Mouse (Mus musculus) intestine, postnatal 0 days (tissue): ENCODE results near the gene Robo1. TPM values are rescaled to one million over a fixed set of nuclear protein-coding genes. Genes with fewer than 3 reads are reported as not detected.
A peak's percentile ranks its signal among the peaks of the same experiment; 100 is the strongest.

Experiments used
- ATAC-seq: fragments of 200-750 bp; cut with Nextera tagmentation; 2 replicates; pipeline ENCODE4 v1.8.0; 2017; ENCODE audit warnings: mild to moderate bottlenecking, moderate TSS enrichment, moderate library complexity
- H3K27ac ChIP-seq: fragments of 300-500 bp; sonication (generic); 2 replicates; pipeline ENCODE4 v1.5.1; 2014; ENCODE audit warnings: mild to moderate bottlenecking, low read depth, low read length, moderate library complexity
- H3K27me3 ChIP-seq: fragments of 300-500 bp; sonication (generic); replicated peaks from 2 replicates; pipeline ENCODE4 v1.6.1; 2014; ENCODE audit warnings: low read length, mixed read lengths; ENCODE audit not compliant: control insufficient read depth, insufficient read depth
- H3K36me3 ChIP-seq: fragments of 300-500 bp; sonication (generic); 2 replicates; pipeline ENCODE4 v1.6.1; 2014; ENCODE audit warnings: mild to moderate bottlenecking, moderate library complexity; ENCODE audit not compliant: control insufficient read depth, insufficient read depth
- H3K4me1 ChIP-seq: fragments of 300-500 bp; sonication (generic); replicated peaks from 2 replicates; pipeline ENCODE4 v1.6.1; 2014; ENCODE audit warnings: antibody characterized with exemption, low read length, mixed read lengths; ENCODE audit not compliant: control insufficient read depth, insufficient read depth
- H3K4me2 ChIP-seq: fragments of 300-500 bp; sonication (generic); replicated peaks from 2 replicates; pipeline ENCODE4 v1.6.1; 2014; ENCODE audit warnings: low read depth, mild to moderate bottlenecking, moderate library complexity
- H3K4me3 ChIP-seq: fragments of 300-500 bp; sonication (generic); 2 replicates; pipeline ENCODE4 v1.5.1; 2014; ENCODE audit warnings: low read depth, low read length
- H3K9ac ChIP-seq: fragments of 300-500 bp; sonication (generic); 2 replicates; pipeline ENCODE4 v1.6.1; 2014; ENCODE audit warnings: mild to moderate bottlenecking, low read depth, low read length
- H3K9me3 ChIP-seq: fragments of 300-500 bp; sonication (generic); 2 replicates; pipeline ENCODE4 v1.6.1; 2016; ENCODE audit warnings: mixed run types; ENCODE audit not compliant: control insufficient read depth
- CTCF ChIP-seq: sonication (generic); IDR thresholded peaks from 2 replicates; pipeline ENCODE4 v1.5.1; 2016; ENCODE audit warnings: low read depth, mild to moderate bottlenecking, control low read depth, antibody characterized with exemption, moderate library complexity
- WGBS: fragments of 180-500 bp; shearing (Covaris S2); extraction: QIAGEN DNeasy Blood & Tissue Kit; methylation state at CpG from one replicate; pipeline ENCODE4 v1.1.7; 2014; 5-methylcytosine and 5-hydroxymethylcytosine counted together
- polyA plus RNA-seq: library from polyadenylated mRNA; unstranded; fragments of >200 nt; fragmentation: Nextera tagmentation; extraction: Ambion mirVana; gene quantifications from 2 replicates; pipeline ENCODE4 v1.2.1, GENCODE M21; 2015

Gene Robo1
- polyA plus RNA-seq, 1 experiment from 2014 or later: 2.7 TPM

DNA sequence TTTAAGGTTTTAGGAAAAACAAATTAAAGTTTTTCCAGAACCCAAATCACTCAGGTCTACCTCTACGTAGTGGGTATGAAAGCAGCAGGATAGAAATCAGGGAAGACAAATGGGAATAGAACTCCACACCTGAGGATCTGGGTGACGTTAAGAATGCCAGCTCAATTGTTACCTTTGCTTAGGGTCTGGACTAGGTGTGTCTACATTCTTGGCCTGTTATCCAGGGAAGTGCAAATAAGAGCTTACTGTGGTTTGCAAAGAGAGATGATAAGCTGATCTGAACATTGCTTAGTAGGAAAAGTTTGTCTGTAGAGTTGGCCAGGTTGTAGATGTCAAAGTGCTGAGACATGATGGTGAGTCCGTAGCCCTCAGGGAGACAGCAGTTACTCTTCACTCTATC, 754.4 kb downstream of the Robo1 start:
- no peak overlapping the region for H3K4me2 ChIP-seq
- no peak overlapping the region for H3K9ac ChIP-seq
- TF ChIP-seq CTCF: no peak
- no peak for ATAC-seq
- H3K27me3 ChIP-seq: no peaks in the 10 kb centered on the region
- H3K4me1 ChIP-seq: no peaks in the 10 kb centered on the region
- no peak overlapping the region for H3K27ac ChIP-seq
- no peaks in the 10 kb centered on the region for H3K9me3 ChIP-seq
- WGBS: 52% methylated on average over 3 of the region's 3 CpGs
- H3K36me3 ChIP-seq: no peaks in the 10 kb centered on the region
- H3K4me3 ChIP-seq: no peak overlapping the region

DNA sequence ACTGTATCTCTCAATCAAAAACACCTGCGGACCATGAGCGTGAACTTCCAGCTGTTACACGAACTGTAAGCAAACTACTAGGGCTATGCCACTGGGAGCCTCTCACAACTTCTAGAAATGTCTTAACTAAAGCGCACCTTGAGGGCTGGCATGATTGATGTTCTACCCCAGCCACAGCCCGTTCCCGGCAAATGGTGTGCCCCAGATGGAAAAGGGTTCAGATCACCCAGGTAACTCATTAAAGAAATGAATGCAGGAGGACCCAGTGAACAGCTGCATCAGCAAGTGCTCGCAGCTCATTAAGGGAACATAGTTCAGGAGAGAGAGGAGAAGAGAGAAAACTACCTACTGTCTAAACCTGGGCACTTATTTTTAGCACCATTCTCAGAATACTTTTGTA, 759.7 kb downstream of the Robo1 start:
- H3K9ac ChIP-seq: no peak overlapping the region
- H3K4me2 ChIP-seq: no peak overlapping the region
- no peaks in the 10 kb centered on the region for H3K9me3 ChIP-seq
- H3K4me3 ChIP-seq: no peak overlapping the region
- H3K27ac ChIP-seq: no peak overlapping the region
- no peaks in the 10 kb centered on the region for H3K27me3 ChIP-seq
- no peak for TF ChIP-seq CTCF
- no peaks in the 10 kb centered on the region for H3K4me1 ChIP-seq
- no peak for ATAC-seq
- 76% methylated on average over 7 of the region's 7 CpGs for WGBS
- no peaks in the 10 kb centered on the region for H3K36me3 ChIP-seq

DNA sequence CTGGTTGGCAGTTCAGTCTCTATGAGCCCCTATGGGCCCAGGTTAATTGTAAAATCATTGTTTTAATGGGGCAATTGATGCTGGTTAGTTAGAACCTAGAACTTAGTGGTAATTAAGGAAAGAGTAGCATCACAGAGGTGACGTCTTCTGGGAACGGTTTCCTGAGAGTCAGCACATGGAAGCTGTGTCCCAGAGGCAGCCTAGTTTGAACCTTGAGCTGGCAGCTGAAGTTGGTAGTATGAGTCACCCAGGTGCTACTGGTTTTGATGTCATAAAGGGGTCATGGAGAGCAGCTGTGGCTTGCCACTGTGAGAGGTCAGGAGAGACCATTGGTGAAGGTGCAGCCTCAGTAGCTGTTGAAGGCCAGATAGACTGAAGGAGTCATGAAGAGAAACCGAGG, 763.9 kb downstream of the Robo1 start:
- no peaks in the 10 kb centered on the region for H3K9me3 ChIP-seq
- H3K9ac ChIP-seq: no peak overlapping the region
- H3K36me3 ChIP-seq: no peaks in the 10 kb centered on the region
- 82% methylated on average over 3 of the region's 3 CpGs for WGBS
- H3K4me2 ChIP-seq: no peak overlapping the region
- no peak overlapping the region for H3K27ac ChIP-seq
- no peak overlapping the region for H3K4me3 ChIP-seq
- no peak for TF ChIP-seq CTCF
- H3K27me3 ChIP-seq: no peaks in the 10 kb centered on the region
- H3K4me1 ChIP-seq: no peaks in the 10 kb centered on the region
- peak; percentile 65; the same call in 1 of the 2 replicates for ATAC-seq

DNA sequence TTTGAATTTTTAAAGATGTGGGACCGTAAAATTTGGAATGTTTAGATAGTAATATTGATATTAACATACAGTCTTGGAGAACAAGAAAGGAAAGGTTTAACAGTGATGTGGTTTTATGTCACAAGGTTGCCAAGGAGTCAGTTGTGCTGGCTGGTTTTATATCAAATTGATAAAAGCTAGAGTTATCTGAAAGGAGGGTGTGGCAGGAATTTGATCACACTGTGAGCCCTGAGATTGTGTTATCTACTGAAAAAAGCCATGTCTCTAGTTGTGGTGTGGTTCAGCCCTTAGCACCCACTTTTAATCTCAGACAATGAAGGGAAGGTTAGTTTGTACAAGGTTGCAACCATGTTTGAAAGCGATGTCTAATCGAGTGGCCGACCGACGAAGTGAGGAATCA, 764.8 kb downstream of the Robo1 start:
- H3K4me2 ChIP-seq: no peak overlapping the region
- no peaks in the 10 kb centered on the region for H3K27me3 ChIP-seq
- H3K36me3 ChIP-seq: no peaks in the 10 kb centered on the region
- no peaks in the 10 kb centered on the region for H3K9me3 ChIP-seq
- H3K4me1 ChIP-seq: no peaks in the 10 kb centered on the region
- no peak overlapping the region for H3K27ac ChIP-seq
- 96% methylated on average over 6 of the region's 6 CpGs for WGBS
- no peak overlapping the region for H3K4me3 ChIP-seq
- H3K9ac ChIP-seq: no peak overlapping the region
- ATAC-seq: no peak
- TF ChIP-seq CTCF: no peak

DNA sequence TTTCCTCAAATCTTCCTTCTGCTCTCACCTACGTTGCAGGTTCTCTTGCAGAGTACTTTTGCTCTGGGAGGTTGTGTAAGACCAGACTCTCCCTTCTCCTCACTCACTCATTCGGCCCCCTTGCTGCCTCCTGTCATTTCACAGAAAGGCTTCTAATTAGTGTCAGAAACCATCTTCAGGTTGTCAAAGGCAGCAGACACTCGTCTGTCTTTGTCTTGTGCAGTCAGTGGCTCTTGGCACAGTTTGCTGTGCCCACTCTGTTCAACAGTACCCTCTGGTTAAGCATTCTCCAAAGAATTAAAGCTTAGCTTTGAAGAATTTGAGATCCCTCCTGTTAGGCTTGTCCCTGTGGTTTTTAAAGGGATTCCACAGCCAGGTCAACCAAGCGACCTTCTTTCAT, 774.3 kb downstream of the Robo1 start:
- Histone ChIP-seq H3K4me2 (no peak overlapping the region), H3K4me1 (no peaks in the 10 kb centered on the region), H3K9ac (no peak overlapping the region), H3K36me3 (no peaks in the 10 kb centered on the region), H3K4me3 (no peak overlapping the region), H3K27me3 (no peaks in the 10 kb centered on the region), H3K9me3 (no peaks in the 10 kb centered on the region), H3K27ac (no peak overlapping the region)
- no peak for ATAC-seq
- no peak for TF ChIP-seq CTCF
- 86% methylated on average over 4 of the region's 4 CpGs for WGBS

DNA sequence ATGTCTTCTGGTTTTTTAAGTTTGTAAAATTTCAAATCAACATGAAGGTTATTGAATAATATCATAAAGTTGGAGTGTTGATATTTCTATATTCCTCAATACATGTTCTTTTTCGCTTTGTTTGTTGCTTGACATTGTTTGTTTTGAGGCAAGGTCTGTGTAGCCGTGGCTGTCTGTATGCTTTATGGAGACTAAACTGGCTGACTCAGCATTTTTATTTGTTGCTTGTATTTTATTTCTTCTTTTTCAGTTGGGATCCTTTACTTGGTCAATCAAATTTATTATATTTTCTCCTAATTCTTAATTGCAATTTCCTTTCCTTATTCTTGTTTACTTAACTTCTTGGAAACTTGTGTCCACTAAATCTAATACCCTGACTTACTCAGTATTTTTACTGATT, 775.0 kb downstream of the Robo1 start:
- H3K9me3 ChIP-seq: no peaks in the 10 kb centered on the region
- 89% methylated on average over 2 of the region's 2 CpGs for WGBS
- no peak for ATAC-seq
- no peak overlapping the region for H3K9ac ChIP-seq
- H3K4me1 ChIP-seq: no peaks in the 10 kb centered on the region
- no peak for TF ChIP-seq CTCF
- no peak overlapping the region for H3K4me3 ChIP-seq
- no peaks in the 10 kb centered on the region for H3K27me3 ChIP-seq
- H3K4me2 ChIP-seq: no peak overlapping the region
- no peaks in the 10 kb centered on the region for H3K36me3 ChIP-seq
- no peak overlapping the region for H3K27ac ChIP-seq
